Mouse (Mus musculus): ENCODE results near the gene Mtf1. TPM values are rescaled to one million over a fixed set of nuclear protein-coding genes. Genes with fewer than 3 reads are reported as not detected.
A peak's percentile ranks its signal among the peaks of the same experiment; 100 is the strongest.

The Mtf1 gene
- polyA plus RNA-seq, 1 experiment from 2014 or later = 12.8 TPM

GRCm38 (mm10) chr4:124838035-124838700, 36.3 kb downstream of the Mtf1 start:
- no peak for ATAC-seq (ENCODE audit: insufficient number of reproducible peaks, insufficient read depth, low FRiP score, low TSS enrichment)
- peaks cover 64% of the 10 kb centered on the region for H3K36me3 ChIP-seq

GRCm38 (mm10) chr4:124840998-124841397, 39.1 kb downstream of the Mtf1 start:
- Histone ChIP-seq H3K36me3 (peaks cover 56% of the 10 kb centered on the region), H3K27me3 (no peaks in the 10 kb centered on the region), H3K4me1 (no peaks in the 10 kb centered on the region), H3K27ac (no peak overlapping the region), H3K9ac (no peak overlapping the region), H3K9me3 (no peaks in the 10 kb centered on the region), H3K4me2 (replicated peaks) (no peak overlapping the region), H3K4me3 (no peak overlapping the region)
- ATAC-seq (ENCODE audit: insufficient number of reproducible peaks, insufficient read depth, low FRiP score, low TSS enrichment) = no peak
- 94% methylated on average over 1 of the region's 1 CpGs for WGBS

More at GRCm38 (mm10) chr4:124838035-124838700, 36.3 kb downstream of the Mtf1 start:
- 88% methylated on average over 14 of the region's 14 CpGs for WGBS
- no peaks in the 10 kb centered on the region for H3K27me3 ChIP-seq
- H3K27ac ChIP-seq = no peak overlapping the region
- H3K4me2 ChIP-seq (replicated peaks) = no peak overlapping the region
- no peak overlapping the region for H3K9ac ChIP-seq
- no peaks in the 10 kb centered on the region for H3K9me3 ChIP-seq
- no peak overlapping the region for H3K4me3 ChIP-seq
- no peaks in the 10 kb centered on the region for H3K4me1 ChIP-seq

DNA sequence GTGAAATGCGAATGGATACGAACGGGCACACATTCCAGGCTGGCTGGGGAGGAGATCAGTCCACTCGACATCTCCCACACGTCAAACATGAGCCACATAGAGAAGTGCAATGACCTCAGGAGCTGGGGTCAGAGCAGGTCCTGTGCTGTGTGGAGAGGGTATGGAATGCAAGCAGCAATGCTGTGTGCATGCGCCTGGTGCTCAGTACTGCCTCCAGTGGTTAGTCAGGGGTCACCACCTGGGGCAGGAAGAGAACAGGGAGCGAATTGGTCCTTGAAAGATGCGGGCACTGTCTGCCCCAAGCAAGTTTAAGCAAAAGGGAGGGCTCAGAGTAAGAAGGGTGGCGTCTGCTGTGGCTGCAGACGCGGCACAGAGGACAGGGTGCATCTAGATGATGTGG, 41.6 kb downstream of the Mtf1 start:
- Histone ChIP-seq H3K27me3 (no peaks in the 10 kb centered on the region), H3K27ac (no peak overlapping the region), H3K4me1 (no peaks in the 10 kb centered on the region), H3K9ac (no peak overlapping the region), H3K36me3 (peaks cover 43% of the 10 kb centered on the region), H3K4me3 (no peak overlapping the region), H3K4me2 (replicated peaks) (no peak overlapping the region), H3K9me3 (no peaks in the 10 kb centered on the region)
- WGBS = 55% methylated on average over 11 of the region's 11 CpGs
- no peak for ATAC-seq (ENCODE audit: insufficient number of reproducible peaks, insufficient read depth, low FRiP score, low TSS enrichment)

DNA sequence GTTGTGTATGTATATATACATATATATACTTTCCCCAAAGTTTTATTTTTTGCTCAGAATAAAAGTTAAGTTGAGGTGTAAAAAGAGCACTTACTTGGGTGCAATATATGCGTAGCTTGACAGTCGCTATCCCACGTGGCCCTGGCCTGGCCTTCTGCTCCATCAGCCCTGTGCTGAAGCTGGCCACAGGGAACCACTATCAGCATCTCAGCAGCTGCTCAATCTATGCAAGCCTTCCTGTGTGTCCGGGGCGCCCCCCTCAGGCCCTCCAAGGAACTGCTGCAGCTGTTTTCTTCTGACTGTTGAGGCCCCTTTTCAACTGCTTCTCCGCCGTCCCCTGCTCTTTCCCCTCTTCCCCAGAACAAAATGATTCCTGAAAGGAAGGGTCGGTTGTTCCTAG, 45.7 kb downstream of the Mtf1 start:
- 13% methylated on average over 8 of the region's 8 CpGs for WGBS
- Histone ChIP-seq H3K9ac (no peak overlapping the region), H3K9me3 (no peaks in the 10 kb centered on the region), H3K27me3 (no peaks in the 10 kb centered on the region), H3K4me1 (peaks cover 19% of the 10 kb centered on the region), H3K4me2 (replicated peaks) (no peak overlapping the region), H3K4me3 (no peak overlapping the region), H3K36me3 (peaks cover 14% of the 10 kb centered on the region), H3K27ac (no peak overlapping the region)
- ATAC-seq (ENCODE audit: insufficient number of reproducible peaks, insufficient read depth, low FRiP score, low TSS enrichment) = no peak

DNA sequence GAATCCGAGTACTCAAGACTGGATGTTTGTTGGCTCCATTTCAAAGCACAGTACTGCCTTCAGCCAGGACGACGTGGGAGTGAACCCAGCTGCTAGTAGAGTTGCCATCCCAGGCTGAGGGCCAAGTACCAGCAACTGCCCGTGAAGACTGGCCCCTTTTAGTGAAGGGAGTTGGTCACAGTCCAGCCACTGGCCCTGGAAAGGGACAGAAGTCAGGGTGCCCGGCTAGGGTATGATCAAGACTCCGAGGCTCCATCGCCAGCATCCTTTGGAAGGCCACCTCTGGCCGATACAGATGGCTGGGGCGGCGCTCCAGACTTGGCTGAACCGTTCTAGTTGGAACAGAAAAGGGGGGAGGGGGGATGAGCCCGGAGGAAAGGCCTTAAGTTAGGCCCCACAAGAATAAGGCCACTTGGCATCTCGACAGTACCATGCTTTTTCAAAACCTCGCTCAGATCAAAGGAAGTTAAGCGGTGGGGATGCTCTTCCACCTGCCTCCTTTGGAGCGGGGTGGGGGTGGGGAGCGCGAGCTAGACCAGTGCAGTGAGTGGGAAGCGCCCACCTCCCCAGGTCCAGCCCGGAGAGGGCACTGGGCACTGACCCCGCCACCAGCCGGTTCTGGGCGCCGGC, 47.8 kb downstream of the Mtf1 start:
- no peaks in the 10 kb centered on the region for H3K27me3 ChIP-seq
- peaks cover 21% of the 10 kb centered on the region for H3K36me3 ChIP-seq
- peak; percentile 54 for ATAC-seq (ENCODE audit: insufficient number of reproducible peaks, insufficient read depth, low FRiP score, low TSS enrichment)
- peaks cover 22% of the 10 kb centered on the region for H3K4me1 ChIP-seq
- H3K9ac ChIP-seq = peak overlapping the region; percentile 93
- WGBS = 2% methylated on average over 24 of the region's 24 CpGs
- H3K27ac ChIP-seq = peak overlapping the region; percentile 91
- H3K4me2 ChIP-seq (replicated peaks) = peak overlapping the region; percentile 86
- peak overlapping the region; percentile 100 for H3K4me3 ChIP-seq
- no peaks in the 10 kb centered on the region for H3K9me3 ChIP-seq

GRCm38 (mm10) chr4:124850261-124850913, 48.5 kb downstream of the Mtf1 start, which contains the start of gene Yrdc:
TSS of gene Yrdc (plus strand) at chr4:124850679.
- peaks cover 22% of the 10 kb centered on the region for H3K4me1 ChIP-seq
- peak; percentile 84 for ATAC-seq (ENCODE audit: insufficient number of reproducible peaks, insufficient read depth, low FRiP score, low TSS enrichment)
- peak within 1 kb of the TSS; percentile 93 for H3K9ac ChIP-seq
- peak within 1 kb of the TSS; percentile 100 for H3K4me3 ChIP-seq
- peak within 1 kb of the TSS; percentile 86 for H3K4me2 ChIP-seq (replicated peaks)
- WGBS = 1% methylated on average over 80 of the region's 90 CpGs
- H3K36me3 ChIP-seq = peaks cover 18% of the 10 kb centered on the region
- no peaks in the 10 kb centered on the region for H3K27me3 ChIP-seq
- H3K9me3 ChIP-seq = no peaks in the 10 kb centered on the region
- H3K27ac ChIP-seq = peak within 1 kb of the TSS; percentile 91

GRCm38 (mm10) chr4:124850933-124851658, 49.2 kb downstream of the Mtf1 start, which contains the start of gene 1110065P20Rik:
TSS of gene 1110065P20Rik (minus strand) at chr4:124851196.
- H3K4me3 ChIP-seq = peak within 1 kb of the TSS; percentile 100
- under 1% methylated on average over 75 of the region's 75 CpGs for WGBS
- no peaks in the 10 kb centered on the region for H3K9me3 ChIP-seq
- H3K4me1 ChIP-seq = peaks cover 22% of the 10 kb centered on the region
- peak within 1 kb of the TSS; percentile 86 for H3K4me2 ChIP-seq (replicated peaks)
- H3K27ac ChIP-seq = peak within 1 kb of the TSS; percentile 91
- peaks cover 25% of the 10 kb centered on the region for H3K36me3 ChIP-seq
- peak; percentile 42; the same call in 1 of the 2 replicates for ATAC-seq (ENCODE audit: insufficient number of reproducible peaks, insufficient read depth, low FRiP score, low TSS enrichment)
- peak within 1 kb of the TSS; percentile 93 for H3K9ac ChIP-seq
- H3K27me3 ChIP-seq = no peaks in the 10 kb centered on the region

DNA sequence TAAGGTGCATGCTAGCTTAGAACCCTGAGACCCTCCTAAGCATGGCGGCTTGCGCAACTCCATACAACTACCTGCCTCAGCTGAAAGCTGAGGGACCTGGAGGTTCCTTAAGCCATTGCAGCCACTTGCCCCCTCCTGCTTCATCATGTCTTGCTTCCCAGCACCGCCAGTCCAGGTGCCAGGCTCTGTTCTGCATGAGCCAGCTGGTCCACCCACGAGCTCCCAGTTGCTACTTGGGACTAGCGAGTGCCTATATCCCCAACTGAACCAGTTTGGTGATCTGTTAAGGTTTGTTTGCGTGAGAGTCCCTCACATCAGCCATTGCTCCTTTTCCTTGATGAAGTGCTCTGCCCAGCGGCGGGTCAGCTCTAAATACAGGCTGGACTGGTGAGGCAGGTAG, 54.4 kb downstream of the Mtf1 start:
- H3K36me3 ChIP-seq = peaks cover 36% of the 10 kb centered on the region
- no peak overlapping the region for H3K4me2 ChIP-seq (replicated peaks)
- no peaks in the 10 kb centered on the region for H3K9me3 ChIP-seq
- H3K9ac ChIP-seq = no peak overlapping the region
- H3K27ac ChIP-seq = no peak overlapping the region
- ATAC-seq (ENCODE audit: insufficient number of reproducible peaks, insufficient read depth, low FRiP score, low TSS enrichment) = no peak
- H3K4me3 ChIP-seq = no peak overlapping the region
- H3K27me3 ChIP-seq = peaks cover 13% of the 10 kb centered on the region
- peaks cover 20% of the 10 kb centered on the region for H3K4me1 ChIP-seq
- WGBS = 89% methylated on average over 8 of the region's 8 CpGs

DNA sequence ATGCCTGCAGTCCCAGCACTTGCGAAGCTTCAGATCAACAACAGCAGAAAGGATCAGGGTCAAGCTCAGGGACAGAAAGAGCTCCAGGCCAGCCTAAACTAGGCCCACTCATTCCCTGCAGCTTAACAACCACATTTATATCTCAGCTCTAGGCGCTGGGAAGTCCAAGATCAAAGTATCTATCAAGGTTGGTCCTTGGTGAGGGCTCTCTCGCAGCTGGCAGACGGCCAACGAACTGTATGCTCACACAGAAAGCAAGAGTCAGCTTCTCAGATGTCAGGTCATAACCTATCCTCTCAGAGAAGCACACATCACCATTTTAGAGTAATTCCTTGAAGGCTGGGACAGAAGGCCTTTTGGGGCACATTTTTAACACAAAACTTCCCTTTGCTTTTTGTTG, 56.5 kb downstream of the Mtf1 start:
- H3K9me3 ChIP-seq = no peaks in the 10 kb centered on the region
- peaks cover 15% of the 10 kb centered on the region for H3K4me1 ChIP-seq
- H3K27ac ChIP-seq = no peak overlapping the region
- no peak overlapping the region for H3K9ac ChIP-seq
- no peak overlapping the region for H3K4me2 ChIP-seq (replicated peaks)
- ATAC-seq (ENCODE audit: insufficient number of reproducible peaks, insufficient read depth, low FRiP score, low TSS enrichment) = no peak
- WGBS = 66% methylated on average over 5 of the region's 5 CpGs
- H3K27me3 ChIP-seq = peaks cover 33% of the 10 kb centered on the region
- H3K4me3 ChIP-seq = no peak overlapping the region
- H3K36me3 ChIP-seq = peaks cover 34% of the 10 kb centered on the region

DNA sequence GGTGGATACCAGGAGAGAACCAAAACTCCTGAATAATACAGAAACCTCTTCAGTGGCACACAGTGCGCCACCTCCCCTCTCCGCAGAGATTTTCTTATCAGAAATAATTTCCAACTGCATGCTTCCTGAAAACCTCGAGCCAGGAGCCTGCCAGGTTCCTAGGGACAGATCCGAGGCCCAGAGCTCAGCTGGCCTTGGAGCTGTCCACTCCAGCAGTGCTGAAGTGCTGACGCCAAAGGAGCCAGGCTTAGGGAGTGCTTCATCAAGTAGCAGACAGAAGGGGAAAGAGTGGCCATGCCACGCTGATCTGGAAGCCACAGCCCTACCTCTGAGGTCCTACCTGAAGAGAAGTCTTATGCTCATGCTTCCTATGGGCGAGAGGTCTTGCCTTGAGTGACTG, 58.5 kb downstream of the Mtf1 start:
- Histone ChIP-seq H3K4me2 (replicated peaks) (no peak overlapping the region), H3K4me3 (no peak overlapping the region), H3K4me1 (peaks cover 15% of the 10 kb centered on the region), H3K9me3 (no peaks in the 10 kb centered on the region), H3K9ac (no peak overlapping the region), H3K27me3 (peaks cover 38% of the 10 kb centered on the region), H3K27ac (no peak overlapping the region), H3K36me3 (peaks cover 17% of the 10 kb centered on the region; the same call in 1 of the 2 replicates)
- 12% methylated on average over 7 of the region's 7 CpGs for WGBS
- ATAC-seq (ENCODE audit: insufficient number of reproducible peaks, insufficient read depth, low FRiP score, low TSS enrichment) = no peak
